Mouse (Mus musculus): ENCODE measurements around the gene Auts2. TPM values are rescaled to one million over a fixed set of nuclear protein-coding genes. Genes with fewer than 3 reads are reported as not detected.
A peak's percentile ranks its signal among the peaks of the same experiment; 100 is the strongest.

Gene Auts2
- polyA plus RNA-seq, 1 experiment from 2014 or later = 97.2 TPM

DNA sequence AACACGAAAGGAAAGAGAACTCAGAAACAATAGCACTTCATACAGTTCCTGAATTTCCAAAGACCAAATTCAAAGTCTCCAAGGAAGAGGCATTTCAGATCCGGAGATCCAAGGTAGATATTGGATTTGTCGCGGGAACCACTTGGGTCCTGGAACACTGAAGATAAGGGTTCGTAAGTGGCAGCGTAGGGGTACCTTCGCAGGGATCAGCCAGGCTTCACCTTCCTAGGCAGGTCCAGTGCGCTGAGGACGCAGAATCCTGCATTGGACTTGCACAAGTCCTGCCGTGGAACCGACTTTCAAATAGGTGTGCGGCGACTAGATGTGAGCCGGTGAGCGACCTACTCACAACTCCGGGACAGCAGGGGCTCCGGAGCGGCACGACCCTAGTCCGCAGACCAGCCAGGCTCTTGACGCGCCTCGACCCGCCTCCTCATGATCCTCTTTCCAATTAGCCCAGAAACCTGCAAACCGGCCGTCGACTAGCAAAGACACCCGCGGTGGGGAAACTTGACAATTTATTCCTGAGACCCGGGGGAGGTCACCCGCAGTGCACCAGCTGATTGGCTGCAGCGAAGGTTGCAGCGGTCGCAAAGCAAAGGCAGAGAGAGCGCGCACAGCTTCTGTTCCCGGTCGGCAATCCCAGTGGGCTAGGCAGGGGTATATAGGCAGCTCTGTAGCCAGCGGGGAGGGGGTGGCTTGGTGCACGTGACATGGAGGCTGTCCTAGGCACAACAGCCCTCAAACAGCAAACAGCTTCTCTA lies 926.8 kb downstream of the Auts2 start:
- no peaks in the 10 kb centered on the region for H3K9me3 ChIP-seq (ENCODE audit: control insufficient read depth, low read length)
- peak overlapping the region; percentile 40 for H3K9ac ChIP-seq (replicated peaks; ENCODE audit: low read depth, low read length)
- H3K27ac ChIP-seq (ENCODE audit: low read length) = no peak overlapping the region
- WGBS = under 1% methylated on average over 40 of the region's 40 CpGs
- H3K4me2 ChIP-seq (ENCODE audit: low read length) = peak overlapping the region; percentile 60
- peaks cover 25% of the 10 kb centered on the region for H3K4me1 ChIP-seq (replicated peaks; ENCODE audit: control insufficient read depth, insufficient read depth, low read length)
- peak; percentile 93 for ATAC-seq
- no peaks in the 10 kb centered on the region for H3K36me3 ChIP-seq (ENCODE audit: control insufficient read depth, insufficient read depth)
- H3K27me3 ChIP-seq (replicated peaks; ENCODE audit: control insufficient read depth, insufficient read depth, low read length) = no peaks in the 10 kb centered on the region
- H3K4me3 ChIP-seq (replicated peaks; ENCODE audit: low read length) = peak overlapping the region; percentile 35

DNA sequence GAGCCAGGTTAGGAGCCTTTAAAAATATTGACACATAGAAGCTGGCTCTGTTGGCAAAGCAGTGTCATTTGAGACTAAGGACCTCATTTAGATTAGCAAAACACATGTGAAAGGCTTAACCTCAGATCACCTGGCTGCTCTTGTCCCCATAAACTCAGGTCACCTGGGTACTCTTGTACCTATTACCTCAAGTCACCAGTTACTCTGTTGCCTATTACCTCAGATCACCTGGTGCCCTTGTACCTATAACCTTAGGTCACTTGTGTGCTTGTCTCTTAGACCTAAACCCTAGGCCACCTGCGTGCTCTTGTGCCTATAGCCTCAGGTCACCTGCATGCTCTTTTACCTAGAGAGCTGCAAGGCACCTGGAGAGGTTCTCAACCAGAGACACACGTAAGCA lies 928.9 kb downstream of the Auts2 start:
- Histone ChIP-seq H3K4me1 (replicated peaks; ENCODE audit: control insufficient read depth, insufficient read depth, low read length) (peaks cover 31% of the 10 kb centered on the region), H3K4me2 (ENCODE audit: low read length) (peak overlapping the region; percentile 27), H3K27me3 (replicated peaks; ENCODE audit: control insufficient read depth, insufficient read depth, low read length) (no peaks in the 10 kb centered on the region), H3K9ac (replicated peaks; ENCODE audit: low read depth, low read length) (no peak overlapping the region), H3K4me3 (replicated peaks; ENCODE audit: low read length) (peak overlapping the region; percentile 16), H3K9me3 (ENCODE audit: control insufficient read depth, low read length) (no peaks in the 10 kb centered on the region), H3K27ac (ENCODE audit: low read length) (no peak overlapping the region), H3K36me3 (ENCODE audit: control insufficient read depth, insufficient read depth) (no peaks in the 10 kb centered on the region)
- no peak for ATAC-seq
- WGBS = 93% methylated on average over 2 of the region's 2 CpGs

DNA sequence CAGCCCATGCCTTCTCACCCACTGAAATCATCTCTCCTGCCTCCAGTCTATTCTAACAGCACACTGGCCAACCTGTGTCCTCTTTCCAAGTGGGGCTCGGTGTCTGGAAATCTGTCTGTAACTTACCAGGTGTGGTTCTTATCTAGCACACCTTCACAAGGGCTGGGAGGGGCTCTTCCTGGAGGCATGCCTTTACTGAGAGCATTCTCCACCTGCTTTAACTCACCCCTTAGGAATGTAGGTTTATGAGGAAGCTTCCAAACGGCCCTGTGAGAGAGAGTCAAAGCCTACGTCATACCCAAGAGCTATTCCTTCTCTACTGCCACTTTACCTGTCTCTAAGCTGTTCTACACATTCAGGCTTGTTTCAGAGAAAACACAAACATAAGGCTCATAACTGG lies 929.8 kb downstream of the Auts2 start:
- no peak overlapping the region for H3K4me3 ChIP-seq (replicated peaks; ENCODE audit: low read length)
- H3K36me3 ChIP-seq (ENCODE audit: control insufficient read depth, insufficient read depth) = no peaks in the 10 kb centered on the region
- H3K9me3 ChIP-seq (ENCODE audit: control insufficient read depth, low read length) = no peaks in the 10 kb centered on the region
- no peak overlapping the region for H3K27ac ChIP-seq (ENCODE audit: low read length)
- peaks cover 31% of the 10 kb centered on the region for H3K4me1 ChIP-seq (replicated peaks; ENCODE audit: control insufficient read depth, insufficient read depth, low read length)
- ATAC-seq = no peak
- H3K9ac ChIP-seq (replicated peaks; ENCODE audit: low read depth, low read length) = no peak overlapping the region
- no peaks in the 10 kb centered on the region for H3K27me3 ChIP-seq (replicated peaks; ENCODE audit: control insufficient read depth, insufficient read depth, low read length)
- 90% methylated on average over 3 of the region's 3 CpGs for WGBS
- H3K4me2 ChIP-seq (ENCODE audit: low read length) = peak overlapping the region; percentile 2; the same call in 1 of the 2 replicates

DNA sequence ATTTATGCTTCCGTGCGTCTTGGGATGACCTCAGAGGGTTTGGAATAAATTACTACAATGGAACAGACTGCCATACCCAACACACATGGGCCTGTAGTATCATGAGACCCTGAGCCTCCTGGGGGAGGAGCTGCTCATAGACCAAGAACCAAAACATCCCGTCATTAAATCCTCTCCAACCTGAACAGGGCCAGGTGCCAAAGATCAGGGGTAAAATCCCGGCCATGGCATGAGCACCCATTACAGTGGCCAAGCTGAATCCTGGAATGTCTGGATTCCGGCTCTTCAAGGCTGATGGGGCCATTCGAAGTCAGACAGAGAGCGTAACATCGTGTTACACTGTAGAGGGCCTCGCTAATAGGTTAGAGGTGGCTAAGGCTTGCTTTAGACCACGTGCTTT lies 932.4 kb downstream of the Auts2 start:
- Histone ChIP-seq H3K4me3 (replicated peaks; ENCODE audit: low read length) (no peak overlapping the region), H3K9me3 (ENCODE audit: control insufficient read depth, low read length) (no peaks in the 10 kb centered on the region), H3K4me2 (ENCODE audit: low read length) (no peak overlapping the region), H3K36me3 (ENCODE audit: control insufficient read depth, insufficient read depth) (no peaks in the 10 kb centered on the region), H3K9ac (replicated peaks; ENCODE audit: low read depth, low read length) (no peak overlapping the region), H3K27ac (ENCODE audit: low read length) (no peak overlapping the region), H3K27me3 (replicated peaks; ENCODE audit: control insufficient read depth, insufficient read depth, low read length) (no peaks in the 10 kb centered on the region), H3K4me1 (replicated peaks; ENCODE audit: control insufficient read depth, insufficient read depth, low read length) (peaks cover 18% of the 10 kb centered on the region)
- 76% methylated on average over 10 of the region's 10 CpGs for WGBS
- ATAC-seq = no peak

DNA sequence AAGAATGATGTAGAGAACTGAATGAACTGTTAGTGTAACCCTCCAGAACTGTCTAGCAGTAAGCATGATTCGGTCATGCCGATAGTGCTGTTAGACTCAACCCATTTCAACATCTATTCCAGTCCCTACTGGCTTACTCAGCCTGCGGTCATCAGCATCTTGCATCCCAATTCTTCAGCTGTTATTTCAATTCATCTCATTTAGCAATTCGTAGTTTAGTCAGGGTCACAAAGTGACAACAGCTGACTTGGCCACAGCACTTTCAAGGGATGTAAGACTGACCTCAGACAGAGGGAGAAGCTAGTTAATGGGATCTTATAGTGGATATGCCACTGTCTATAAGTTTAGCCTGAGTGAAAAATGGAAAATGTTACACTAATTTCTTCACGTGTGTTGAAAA lies 936.4 kb downstream of the Auts2 start:
- H3K27me3 ChIP-seq (replicated peaks; ENCODE audit: control insufficient read depth, insufficient read depth, low read length) = no peaks in the 10 kb centered on the region
- H3K4me2 ChIP-seq (ENCODE audit: low read length) = no peak overlapping the region
- H3K9ac ChIP-seq (replicated peaks; ENCODE audit: low read depth, low read length) = no peak overlapping the region
- H3K27ac ChIP-seq (ENCODE audit: low read length) = no peak overlapping the region
- H3K36me3 ChIP-seq (ENCODE audit: control insufficient read depth, insufficient read depth) = no peaks in the 10 kb centered on the region
- no peak for ATAC-seq
- H3K9me3 ChIP-seq (ENCODE audit: control insufficient read depth, low read length) = no peaks in the 10 kb centered on the region
- WGBS = 93% methylated on average over 5 of the region's 5 CpGs
- no peak overlapping the region for H3K4me3 ChIP-seq (replicated peaks; ENCODE audit: low read length)
- H3K4me1 ChIP-seq (replicated peaks; ENCODE audit: control insufficient read depth, insufficient read depth, low read length) = peaks cover 25% of the 10 kb centered on the region

DNA sequence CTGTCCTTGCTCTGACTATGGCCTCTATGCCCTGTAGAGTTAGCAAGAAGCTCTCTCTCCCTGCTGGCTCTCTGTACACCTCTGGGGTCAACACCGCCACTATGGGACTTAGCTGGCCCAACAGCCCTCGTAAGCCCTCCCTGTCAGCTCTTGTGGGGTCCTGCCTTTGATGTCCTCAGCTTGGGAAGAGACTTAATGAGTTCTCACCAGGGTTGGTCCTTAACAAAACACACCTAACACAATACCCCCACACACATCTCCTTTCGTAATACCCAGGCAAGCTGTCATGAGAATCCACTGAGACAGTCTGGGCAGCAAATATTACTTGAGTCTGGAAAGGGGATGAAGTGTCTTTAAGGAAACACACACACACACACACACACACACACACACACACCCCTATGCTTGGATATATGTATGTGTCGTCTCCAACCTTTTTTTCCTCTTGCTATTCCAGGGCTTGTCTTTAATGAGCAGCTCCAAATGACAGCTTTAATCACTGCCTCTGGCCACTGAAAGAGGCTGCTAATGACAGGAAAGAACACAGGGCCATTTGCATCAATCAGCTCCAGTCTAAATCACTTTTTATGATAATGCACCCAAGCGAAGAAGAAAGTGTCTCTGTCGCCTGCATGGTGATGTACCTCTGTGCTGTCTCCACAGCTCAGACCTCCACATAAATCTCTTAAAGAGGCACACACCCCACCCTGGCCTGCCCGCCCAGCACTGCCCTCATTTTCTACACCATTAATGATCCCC lies 941.0 kb downstream of the Auts2 start:
- Histone ChIP-seq H3K4me1 (replicated peaks; ENCODE audit: control insufficient read depth, insufficient read depth, low read length) (peaks cover 36% of the 10 kb centered on the region), H3K27ac (ENCODE audit: low read length) (peak overlapping the region; percentile 34), H3K4me2 (ENCODE audit: low read length) (no peak overlapping the region), H3K4me3 (replicated peaks; ENCODE audit: low read length) (no peak overlapping the region), H3K27me3 (replicated peaks; ENCODE audit: control insufficient read depth, insufficient read depth, low read length) (no peaks in the 10 kb centered on the region), H3K9me3 (ENCODE audit: control insufficient read depth, low read length) (no peaks in the 10 kb centered on the region), H3K36me3 (ENCODE audit: control insufficient read depth, insufficient read depth) (no peaks in the 10 kb centered on the region), H3K9ac (replicated peaks; ENCODE audit: low read depth, low read length) (no peak overlapping the region)
- ATAC-seq = peak; percentile 62
- 11% methylated on average over 7 of the region's 7 CpGs for WGBS

DNA sequence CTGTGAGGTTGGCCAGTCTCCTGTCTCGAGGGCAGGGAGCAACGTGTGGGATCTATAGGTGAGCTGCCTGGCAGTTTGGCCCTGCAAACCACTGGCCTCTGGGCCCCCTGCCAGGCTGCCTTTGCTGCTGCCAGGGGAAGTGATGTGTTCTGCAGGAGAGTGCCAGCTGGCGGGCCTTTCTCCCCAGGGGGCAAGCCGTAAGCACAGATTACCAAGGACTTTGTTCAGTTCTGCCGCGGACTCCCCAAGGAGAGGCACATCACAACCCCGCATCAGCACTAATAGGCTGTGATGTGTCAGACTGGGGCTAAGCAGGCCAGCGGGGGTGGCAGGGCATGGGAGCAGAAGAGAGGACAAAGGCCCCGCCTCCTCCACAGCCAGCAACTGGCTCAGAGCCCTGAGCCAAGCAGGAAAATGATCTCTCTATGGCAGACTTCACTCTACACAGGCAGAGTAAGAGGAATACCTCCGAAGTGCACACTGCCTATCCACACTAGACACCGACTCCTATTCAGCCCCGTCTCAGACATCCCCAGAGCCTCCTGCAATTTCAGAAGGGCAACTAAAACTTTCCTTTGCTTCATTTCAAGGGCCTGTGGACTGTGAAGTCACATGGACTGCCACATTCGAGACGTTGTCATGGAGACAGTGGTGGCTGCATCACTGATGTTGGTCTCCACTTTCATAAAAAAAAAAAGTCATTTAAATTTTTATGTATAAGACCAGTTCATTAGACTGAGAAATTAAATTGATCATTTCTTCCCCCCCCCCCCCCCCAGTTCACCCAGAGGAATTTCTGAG lies 942.6 kb downstream of the Auts2 start:
- Histone ChIP-seq H3K4me2 (ENCODE audit: low read length) (no peak overlapping the region), H3K4me3 (replicated peaks; ENCODE audit: low read length) (no peak overlapping the region), H3K4me1 (replicated peaks; ENCODE audit: control insufficient read depth, insufficient read depth, low read length) (peaks cover 52% of the 10 kb centered on the region), H3K36me3 (ENCODE audit: control insufficient read depth, insufficient read depth) (no peaks in the 10 kb centered on the region), H3K27ac (ENCODE audit: low read length) (peak overlapping the region; percentile 20; the same call in 1 of the 2 replicates), H3K9ac (replicated peaks; ENCODE audit: low read depth, low read length) (no peak overlapping the region), H3K27me3 (replicated peaks; ENCODE audit: control insufficient read depth, insufficient read depth, low read length) (no peaks in the 10 kb centered on the region), H3K9me3 (ENCODE audit: control insufficient read depth, low read length) (no peaks in the 10 kb centered on the region)
- 4% methylated on average over 14 of the region's 14 CpGs for WGBS
- ATAC-seq = peak; percentile 85

DNA sequence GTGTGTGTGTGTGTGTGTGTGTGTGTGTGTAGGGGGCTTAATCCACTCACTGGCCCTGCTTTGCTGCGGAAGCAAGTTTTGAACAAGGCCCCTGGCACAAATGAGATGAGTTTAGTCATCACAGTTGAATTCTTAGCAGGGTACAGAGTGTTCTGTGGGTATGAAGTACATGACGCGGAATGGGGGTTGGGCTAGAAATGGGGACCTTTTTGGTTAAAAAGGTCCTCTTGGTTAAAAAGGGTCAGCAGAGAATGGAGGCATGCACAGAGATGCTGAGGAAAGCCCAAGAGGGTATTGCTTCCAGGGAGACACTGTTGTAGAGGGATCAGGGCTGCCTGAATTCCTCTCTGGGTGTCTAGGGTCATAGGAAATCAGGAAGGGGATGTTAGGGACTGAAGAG lies 945.6 kb downstream of the Auts2 start:
- Histone ChIP-seq H3K4me3 (replicated peaks; ENCODE audit: low read length) (no peak overlapping the region), H3K4me2 (ENCODE audit: low read length) (no peak overlapping the region), H3K27me3 (replicated peaks; ENCODE audit: control insufficient read depth, insufficient read depth, low read length) (no peaks in the 10 kb centered on the region), H3K36me3 (ENCODE audit: control insufficient read depth, insufficient read depth) (no peaks in the 10 kb centered on the region), H3K9ac (replicated peaks; ENCODE audit: low read depth, low read length) (no peak overlapping the region), H3K9me3 (ENCODE audit: control insufficient read depth, low read length) (no peaks in the 10 kb centered on the region), H3K4me1 (replicated peaks; ENCODE audit: control insufficient read depth, insufficient read depth, low read length) (peaks cover 45% of the 10 kb centered on the region), H3K27ac (ENCODE audit: low read length) (no peak overlapping the region)
- 74% methylated on average over 3 of the region's 3 CpGs for WGBS
- no peak for ATAC-seq

DNA sequence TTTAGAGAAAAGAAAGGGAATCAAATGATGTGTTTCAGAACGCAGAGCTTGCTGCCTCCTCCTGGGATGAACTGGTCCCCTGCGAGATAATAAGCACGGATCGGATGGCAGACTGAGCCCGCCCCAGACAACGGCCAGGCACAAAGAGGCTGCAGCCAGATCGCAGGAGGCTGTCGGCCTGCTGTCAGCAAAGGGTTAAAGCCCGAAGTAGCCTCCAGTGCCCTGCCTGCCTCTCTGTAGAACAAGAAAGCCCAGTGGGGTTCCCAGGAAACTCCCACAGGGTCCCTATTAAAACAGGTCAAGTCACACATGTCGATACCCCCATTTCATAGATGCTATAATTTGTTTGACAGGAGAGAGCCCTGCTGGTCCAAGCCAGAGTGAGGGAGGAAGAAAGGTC lies 946.6 kb downstream of the Auts2 start:
- Histone ChIP-seq H3K4me2 (ENCODE audit: low read length) (no peak overlapping the region), H3K4me1 (replicated peaks; ENCODE audit: control insufficient read depth, insufficient read depth, low read length) (peaks cover 38% of the 10 kb centered on the region), H3K9ac (replicated peaks; ENCODE audit: low read depth, low read length) (no peak overlapping the region), H3K9me3 (ENCODE audit: control insufficient read depth, low read length) (no peaks in the 10 kb centered on the region), H3K27me3 (replicated peaks; ENCODE audit: control insufficient read depth, insufficient read depth, low read length) (no peaks in the 10 kb centered on the region), H3K27ac (ENCODE audit: low read length) (no peak overlapping the region; the same call in 1 of the 2 replicates), H3K4me3 (replicated peaks; ENCODE audit: low read length) (no peak overlapping the region), H3K36me3 (ENCODE audit: control insufficient read depth, insufficient read depth) (no peaks in the 10 kb centered on the region)
- WGBS = 3% methylated on average over 10 of the region's 10 CpGs
- ATAC-seq = no peak
